Mouse (Mus musculus): ENCODE measurements around the gene Pgpep1. TPM values are rescaled to one million over a fixed set of nuclear protein-coding genes. Genes with fewer than 3 reads are reported as not detected.

The Pgpep1 gene
- polyA plus RNA-seq (2015; fragmentation: Nextera tagmentation; extraction: Ambion mirVana) = 78.3 and 87.6 TPM in 2 replicates

DNA sequence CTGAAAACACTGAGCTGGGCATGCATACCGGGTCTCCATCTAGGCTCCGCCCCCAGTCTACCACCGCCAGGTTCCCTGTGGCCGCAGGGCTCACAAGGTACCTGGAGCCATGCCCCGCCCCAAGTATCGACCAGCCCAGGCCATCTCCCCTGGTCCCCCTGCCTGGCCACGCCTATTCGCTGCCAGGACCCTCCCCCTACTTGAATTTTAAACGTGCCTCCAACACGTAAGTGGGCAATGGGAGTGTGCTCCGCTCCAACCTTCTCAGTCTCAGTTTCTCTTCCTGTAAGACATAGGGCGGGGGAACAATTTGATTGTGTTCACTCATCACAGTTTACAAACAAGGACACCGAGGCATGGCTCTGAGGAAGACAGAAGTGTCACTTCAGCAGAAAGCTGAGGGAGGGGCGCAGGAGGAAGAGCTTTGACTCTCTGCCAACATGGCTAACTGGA lies at the start of gene Pgpep1:
Gene Pgpep1, minus strand, starts transcription at position 116 of the 453 bp plus-strand sequence.
- 3% methylated on average over 14 of the region's 14 CpGs for WGBS
- H3K4me1 ChIP-seq (ENCODE audit: control insufficient read depth, insufficient read depth, low read depth, low read length) = peaks cover 9% of the 10 kb centered on the region
- H3K9me3 ChIP-seq (ENCODE audit: control insufficient read depth, low read length) = no peaks in the 10 kb centered on the region
- H3K4me3 ChIP-seq (ENCODE audit: low read length) = peak within 1 kb of the TSS; percentile 75
- peak within 1 kb of the TSS; percentile 62 for H3K27ac ChIP-seq (ENCODE audit: low read depth, low read length)
- ATAC-seq = peak; percentile 46
- H3K9ac ChIP-seq (ENCODE audit: low read depth, low read length) = peak within 1 kb of the TSS; percentile 79
- no peaks in the 10 kb centered on the region for H3K36me3 ChIP-seq (ENCODE audit: control insufficient read depth, insufficient read depth, low read length)
- H3K27me3 ChIP-seq (replicated peaks; ENCODE audit: control insufficient read depth, insufficient read depth, low read length) = no peaks in the 10 kb centered on the region
- peak within 1 kb of the TSS; percentile 96 for H3K4me2 ChIP-seq (ENCODE audit: low read length)

GRCm38 (mm10) chr8:70709794-70710193 lies 49.6 kb upstream of the Pgpep1 start:
- 88% methylated on average over 9 of the region's 9 CpGs for WGBS
- H3K36me3 ChIP-seq (ENCODE audit: control insufficient read depth, insufficient read depth, low read length) = no peaks in the 10 kb centered on the region
- no peak overlapping the region for H3K4me2 ChIP-seq (ENCODE audit: low read length)
- H3K27me3 ChIP-seq (replicated peaks; ENCODE audit: control insufficient read depth, insufficient read depth, low read length) = no peaks in the 10 kb centered on the region
- no peak for ATAC-seq
- no peak overlapping the region for H3K9ac ChIP-seq (ENCODE audit: low read depth, low read length)
- no peaks in the 10 kb centered on the region for H3K4me1 ChIP-seq (ENCODE audit: control insufficient read depth, insufficient read depth, low read depth, low read length)
- H3K4me3 ChIP-seq (ENCODE audit: low read length) = no peak overlapping the region
- no peaks in the 10 kb centered on the region for H3K9me3 ChIP-seq (ENCODE audit: control insufficient read depth, low read length)
- H3K27ac ChIP-seq (ENCODE audit: low read depth, low read length) = no peak overlapping the region

GRCm38 (mm10) chr8:70708281-70708680 lies 48.1 kb upstream of the Pgpep1 start:
- Histone ChIP-seq H3K4me1 (ENCODE audit: control insufficient read depth, insufficient read depth, low read depth, low read length) (no peaks in the 10 kb centered on the region), H3K36me3 (ENCODE audit: control insufficient read depth, insufficient read depth, low read length) (no peaks in the 10 kb centered on the region), H3K4me2 (ENCODE audit: low read length) (no peak overlapping the region), H3K9me3 (ENCODE audit: control insufficient read depth, low read length) (no peaks in the 10 kb centered on the region), H3K9ac (ENCODE audit: low read depth, low read length) (no peak overlapping the region), H3K27me3 (replicated peaks; ENCODE audit: control insufficient read depth, insufficient read depth, low read length) (no peaks in the 10 kb centered on the region), H3K4me3 (ENCODE audit: low read length) (no peak overlapping the region), H3K27ac (ENCODE audit: low read depth, low read length) (no peak overlapping the region)
- ATAC-seq = no peak
- 92% methylated on average over 14 of the region's 14 CpGs for WGBS

GRCm38 (mm10) chr8:70703287-70703686 lies 43.1 kb upstream of the Pgpep1 start, which contains the start of gene Iqcn:
TSS of gene Iqcn (plus strand) at chr8:70703457.
- H3K9me3 ChIP-seq (ENCODE audit: control insufficient read depth, low read length) = no peaks in the 10 kb centered on the region

DNA sequence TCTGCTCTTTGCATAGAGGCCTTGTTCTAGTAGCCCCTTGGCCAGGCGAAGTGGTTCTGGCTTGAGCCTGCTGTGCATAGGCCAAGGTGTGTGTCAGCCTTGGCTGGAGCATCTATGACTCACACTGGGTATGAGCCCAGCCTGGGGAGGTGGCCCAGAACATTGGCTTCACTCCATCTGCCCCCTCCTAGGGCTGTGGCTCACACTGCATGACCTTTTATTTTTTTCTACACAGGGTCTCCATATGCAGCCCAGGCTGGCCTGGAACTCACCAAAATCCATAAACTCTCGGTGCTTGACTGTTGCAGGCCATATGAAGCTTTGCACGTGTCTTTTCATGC lies 42.6 kb upstream of the Pgpep1 start:
- 80% methylated on average over 3 of the region's 3 CpGs for WGBS
- H3K9ac ChIP-seq (ENCODE audit: low read depth, low read length) = no peak overlapping the region
- peak overlapping the region; percentile 86; the same call in 1 of the 2 replicates for H3K4me2 ChIP-seq (ENCODE audit: low read length)
- no peaks in the 10 kb centered on the region for H3K36me3 ChIP-seq (ENCODE audit: control insufficient read depth, insufficient read depth, low read length)
- H3K27ac ChIP-seq (ENCODE audit: low read depth, low read length) = no peak overlapping the region
- H3K27me3 ChIP-seq (replicated peaks; ENCODE audit: control insufficient read depth, insufficient read depth, low read length) = no peaks in the 10 kb centered on the region
- no peaks in the 10 kb centered on the region for H3K9me3 ChIP-seq (ENCODE audit: control insufficient read depth, low read length)
- H3K4me1 ChIP-seq (ENCODE audit: control insufficient read depth, insufficient read depth, low read depth, low read length) = peaks cover 26% of the 10 kb centered on the region
- ATAC-seq = no peak
- H3K4me3 ChIP-seq (ENCODE audit: low read length) = no peak overlapping the region

More at GRCm38 (mm10) chr8:70703287-70703686, 43.1 kb upstream of the Pgpep1 start, which contains the start of gene Iqcn:
- Histone ChIP-seq H3K36me3 (ENCODE audit: control insufficient read depth, insufficient read depth, low read length) (no peaks in the 10 kb centered on the region), H3K9ac (ENCODE audit: low read depth, low read length) (no peak within 1 kb of the TSS), H3K4me1 (ENCODE audit: control insufficient read depth, insufficient read depth, low read depth, low read length) (peaks cover 22% of the 10 kb centered on the region), H3K27ac (ENCODE audit: low read depth, low read length) (no peak within 1 kb of the TSS), H3K27me3 (replicated peaks; ENCODE audit: control insufficient read depth, insufficient read depth, low read length) (no peaks in the 10 kb centered on the region), H3K4me2 (ENCODE audit: low read length) (peak within 1 kb of the TSS; percentile 86), H3K4me3 (ENCODE audit: low read length) (no peak within 1 kb of the TSS)
- WGBS = 93% methylated on average over 3 of the region's 3 CpGs
- no peak for ATAC-seq

- H3K4me2 ChIP-seq (ENCODE audit: low read length) = peak overlapping the region; percentile 86
- no peak overlapping the region for H3K27ac ChIP-seq (ENCODE audit: low read depth, low read length)
- H3K9me3 ChIP-seq (ENCODE audit: control insufficient read depth, low read length) = no peaks in the 10 kb centered on the region
- no peak overlapping the region for H3K9ac ChIP-seq (ENCODE audit: low read depth, low read length)
- no peak for ATAC-seq
- H3K4me3 ChIP-seq (ENCODE audit: low read length) = no peak overlapping the region; the same call in 1 of the 2 replicates
- no peaks in the 10 kb centered on the region for H3K27me3 ChIP-seq (replicated peaks; ENCODE audit: control insufficient read depth, insufficient read depth, low read length)
- peaks cover 31% of the 10 kb centered on the region for H3K4me1 ChIP-seq (ENCODE audit: control insufficient read depth, insufficient read depth, low read depth, low read length)
- H3K36me3 ChIP-seq (ENCODE audit: control insufficient read depth, insufficient read depth, low read length) = no peaks in the 10 kb centered on the region
- 76% methylated on average over 2 of the region's 2 CpGs for WGBS
Observed at GRCm38 (mm10) chr8:70701982-70702841, 42.0 kb upstream of the Pgpep1 start.

- H3K4me1 ChIP-seq (ENCODE audit: control insufficient read depth, insufficient read depth, low read depth, low read length) = peaks cover 40% of the 10 kb centered on the region
- no peaks in the 10 kb centered on the region for H3K36me3 ChIP-seq (ENCODE audit: control insufficient read depth, insufficient read depth, low read length)
- H3K4me3 ChIP-seq (ENCODE audit: low read length) = peak overlapping the region; percentile 95
- H3K4me2 ChIP-seq (ENCODE audit: low read length) = peak overlapping the region; percentile 86
- H3K27ac ChIP-seq (ENCODE audit: low read depth, low read length) = peak overlapping the region; percentile 99
- 52% methylated on average over 10 of the region's 10 CpGs for WGBS
- H3K27me3 ChIP-seq (replicated peaks; ENCODE audit: control insufficient read depth, insufficient read depth, low read length) = no peaks in the 10 kb centered on the region
- H3K9me3 ChIP-seq (ENCODE audit: control insufficient read depth, low read length) = no peaks in the 10 kb centered on the region
- ATAC-seq = no peak
- peak overlapping the region; percentile 99 for H3K9ac ChIP-seq (ENCODE audit: low read depth, low read length)
Observed at GRCm38 (mm10) chr8:70701048-70701981, 41.1 kb upstream of the Pgpep1 start.

- peak; percentile 24 for ATAC-seq
- under 1% methylated on average over 20 of the region's 20 CpGs for WGBS
- Histone ChIP-seq H3K27ac (ENCODE audit: low read depth, low read length) (peak overlapping the region; percentile 99), H3K9me3 (ENCODE audit: control insufficient read depth, low read length) (no peaks in the 10 kb centered on the region), H3K36me3 (ENCODE audit: control insufficient read depth, insufficient read depth, low read length) (no peaks in the 10 kb centered on the region), H3K4me3 (ENCODE audit: low read length) (peak overlapping the region; percentile 95), H3K4me1 (ENCODE audit: control insufficient read depth, insufficient read depth, low read depth, low read length) (peaks cover 42% of the 10 kb centered on the region), H3K27me3 (replicated peaks; ENCODE audit: control insufficient read depth, insufficient read depth, low read length) (no peaks in the 10 kb centered on the region), H3K4me2 (ENCODE audit: low read length) (peak overlapping the region; percentile 86), H3K9ac (ENCODE audit: low read depth, low read length) (peak overlapping the region; percentile 99)
Observed at GRCm38 (mm10) chr8:70700555-70700922, 40.4 kb upstream of the Pgpep1 start.

All from hindbrain, embryonic 16.5 days (tissue).